Mouse (Mus musculus) cerebellum, adult 2 months (tissue): ENCODE measurements around the gene Kazn.

Experiments used
- CTCF ChIP-seq: fragments of 200-500 bp; IDR thresholded peaks from 2 replicates; pipeline ENCODE4 v1.5.1; 2011; ENCODE audit warnings: low read depth, mild to moderate bottlenecking, control low read depth, low read length, moderate library complexity, borderline replicate concordance; ENCODE audit not compliant: insufficient read depth
- POLR2A ChIP-seq: fragments of 200-500 bp; IDR thresholded peaks from 2 replicates; pipeline ENCODE4 v1.6.1; 2011; ENCODE audit warnings: low read length, control low read depth, borderline replicate concordance; ENCODE audit not compliant: insufficient read depth

DNA sequence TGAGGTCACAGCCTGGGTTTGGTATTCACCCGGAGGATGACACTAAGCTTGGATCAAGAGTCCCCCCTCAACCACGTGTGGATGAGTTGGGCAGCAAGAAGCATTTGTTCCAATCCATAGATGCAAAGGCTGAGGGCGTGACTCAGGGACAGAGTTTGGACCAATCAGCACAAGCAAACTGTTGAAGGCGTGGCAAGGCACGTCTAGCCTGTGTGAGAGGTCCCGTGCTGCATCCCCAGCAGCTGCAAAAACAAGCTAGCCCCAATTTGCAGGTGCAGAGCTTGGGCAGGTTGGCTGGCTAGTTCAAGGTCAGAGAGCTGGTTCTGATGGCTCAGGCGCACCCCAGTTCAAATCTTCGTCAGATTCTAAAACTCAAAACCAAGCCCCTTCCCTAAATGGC lies 20.2 kb downstream of the Kazn start:
- TF ChIP-seq CTCF = no peak
- no peak for TF ChIP-seq POLR2A
